Mouse (Mus musculus) brain, embryonic 14.5 days (tissue): ENCODE data around the gene Cecr2.

ENCODE experiments used
- CTCF ChIP-seq: fragments of 200-500 bp; IDR thresholded peaks from 2 replicates; pipeline ENCODE4 v1.5.1; 2012; ENCODE audit warnings: inconsistent platforms, mild to moderate bottlenecking, moderate library complexity, borderline replicate concordance; ENCODE audit not compliant: insufficient read depth, insufficient read length; ENCODE audit errors: extremely low read depth
- POLR2A ChIP-seq: fragments of 200-500 bp; IDR thresholded peaks from 2 replicates; pipeline ENCODE4 v1.6.1; 2012; ENCODE audit warnings: mild to moderate bottlenecking, inconsistent platforms, borderline replicate concordance; ENCODE audit not compliant: poor library complexity, insufficient read depth, insufficient read length, severe bottlenecking; ENCODE audit errors: extremely low read depth

DNA sequence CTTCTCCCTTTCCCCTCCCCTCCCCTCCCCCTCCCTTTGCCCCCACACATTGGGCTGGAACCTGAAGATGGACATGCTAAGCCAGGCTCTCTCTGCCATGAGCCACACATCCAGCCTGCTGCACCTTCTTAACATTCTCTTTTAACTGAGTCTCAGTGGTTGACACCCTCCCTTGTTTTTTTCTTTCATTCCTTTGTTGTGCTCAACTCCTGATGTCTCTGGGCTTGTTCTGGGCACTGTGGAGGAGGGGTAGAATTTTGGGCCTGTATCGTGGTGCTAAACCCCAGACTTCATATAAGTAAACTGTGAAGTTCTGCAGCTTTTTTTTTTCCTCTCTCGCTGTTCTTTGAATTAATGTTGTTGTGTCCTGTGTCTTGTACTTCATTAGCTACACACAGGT, 9.8 kb downstream of the Cecr2 start:
- no peak for TF ChIP-seq CTCF
- TF ChIP-seq POLR2A: no peak
